In genomic region chr19:61265349-61266245, GRCm38 (mm10) we compare ENCODE assay signal across 8 mouse cellular contexts. TPM values are rescaled to one million over a fixed set of nuclear protein-coding genes. Genes with fewer than 3 reads are reported as not detected.
DNase-seq lines count a peak whose midpoint lies in the region; ATAC-seq and TF ChIP-seq lines count a peak whose summit lies in the region.

No protein-coding gene starts in this region.

- TF ChIP-seq CTCF in hindbrain, postnatal 0 days (IDR thresholded peaks at IDR 0.05; ENCODE audit: low read depth) = peak; percentile 72

- 28% methylated on average over 3 of the region's 3 CpGs for WGBS in hindbrain, postnatal 0 days

- H3K4me1 ChIP-seq in hindbrain, postnatal 0 days (ENCODE audit: insufficient read depth, low read length) = no peaks in the 10 kb centered on the region
- H3K4me1 ChIP-seq in megakaryocyte, embryonic 14.5 days = peaks cover 16% of the 10 kb centered on the region

- DNase-seq in NIH3T3 (ENCODE audit: low read depth) = peak; percentile 91
- peak; percentile 95 for DNase-seq in c-Kit-positive CD71-negative TER-119-negative erythroid progenitor cells, embryonic 14.5 days (ENCODE audit: low read depth)
- DNase-seq in hindbrain, postnatal 0 days (ENCODE audit: low spot score) = peak; percentile 91
- peak; percentile 47 to 61 for DNase-seq in left cerebral cortex, adult 18-20 months (ENCODE audit: low spot score in 2 of 2)
- peak; percentile 79 for DNase-seq in right cerebral cortex, postnatal 14 days
- peak; percentile 81 for DNase-seq in yolk sac, embryonic 10.5 days (ENCODE audit: low spot score)

- H3K4me3 ChIP-seq in hindbrain, postnatal 0 days (ENCODE audit: low read length) = no peak overlapping the region
- peak overlapping the region; percentile 85 for H3K4me3 ChIP-seq in megakaryocyte, embryonic 14.5 days (replicated peaks)

- H3K27ac ChIP-seq in hindbrain, postnatal 0 days = no peak overlapping the region

- no peaks in the 10 kb centered on the region for H3K27me3 ChIP-seq in hindbrain, postnatal 0 days (ENCODE audit: insufficient read depth, low read length)
- peaks cover 4% of the 10 kb centered on the region for H3K27me3 ChIP-seq in megakaryocyte, embryonic 14.5 days (replicated peaks)

- H3K9ac ChIP-seq in hindbrain, postnatal 0 days (replicated peaks; ENCODE audit: low read length) = no peak overlapping the region

- no peak overlapping the region for H3K4me2 ChIP-seq in hindbrain, postnatal 0 days (ENCODE audit: low read depth, low read length)

- ATAC-seq in frontal cortex, adult (ENCODE audit: low TSS enrichment) = peak; percentile 26; the same call in 1 of the 2 replicates
- ATAC-seq in hindbrain, postnatal 0 days = peak; percentile 76

- H3K36me3 ChIP-seq in hindbrain, postnatal 0 days (ENCODE audit: insufficient read depth, low read length) = no peaks in the 10 kb centered on the region
- no peaks in the 10 kb centered on the region for H3K36me3 ChIP-seq in megakaryocyte, embryonic 14.5 days (replicated peaks; ENCODE audit: low read length)

- no peaks in the 10 kb centered on the region for H3K9me3 ChIP-seq in hindbrain, postnatal 0 days (ENCODE audit: low read length)
- H3K9me3 ChIP-seq in megakaryocyte, embryonic 14.5 days = no peaks in the 10 kb centered on the region

RNA-seq across cellular contexts. Expression of gene Gm21060, which starts 31.3 kb away (rescaled TPM):
- not detected in 2 replicates for total RNA-seq in hindbrain, postnatal 0 days (2014; rRNA removed)
- not detected in 2 replicates for polyA plus RNA-seq in hindbrain, postnatal 0 days (2015; fragmentation: Nextera tagmentation; extraction: Ambion mirVana)
- total RNA-seq in left cerebral cortex, adult 18-20 months (2021) = not detected
- not detected in 2 replicates for polyA plus RNA-seq in megakaryocyte, embryonic 14.5 days (2012; ENCODE audit: insufficient read depth, low replicate concordance)

RNA-seq across cellular contexts. Expression of gene Csf2ra, which starts 37.4 kb away (rescaled TPM):
- total RNA-seq in hindbrain, postnatal 0 days (2014; rRNA removed) = 39.6 and 48.2 TPM in 2 replicates
- polyA plus RNA-seq in hindbrain, postnatal 0 days (2015; fragmentation: Nextera tagmentation; extraction: Ambion mirVana) = 36.3 and 44.1 TPM in 2 replicates
- total RNA-seq in left cerebral cortex, adult 18-20 months (2021) = 10 to 100 TPM; 30.1 to 34.8 TPM
- polyA plus RNA-seq in megakaryocyte, embryonic 14.5 days (2012; ENCODE audit: insufficient read depth, low replicate concordance) = 50.3 and 57.5 TPM in 2 replicates
